Mouse (Mus musculus): ENCODE measurements around the gene Zfp36. TPM values are rescaled to one million over a fixed set of nuclear protein-coding genes. Genes with fewer than 3 reads are reported as not detected.

The Zfp36 gene
- polyA plus RNA-seq, 1 experiment from 2014 or later: 61.5 TPM

GRCm38 (mm10) chr7:28412826-28413225, 32.8 kb upstream of the Zfp36 start:
- no peak overlapping the region for H3K27ac ChIP-seq (ENCODE audit: low read depth, low read length)
- no peak for ATAC-seq
- H3K36me3 ChIP-seq (ENCODE audit: control insufficient read depth, insufficient read depth): peaks cover 65% of the 10 kb centered on the region
- H3K4me3 ChIP-seq (ENCODE audit: low read depth, low read length): no peak overlapping the region
- H3K27me3 ChIP-seq (replicated peaks; ENCODE audit: control insufficient read depth, insufficient read depth, low read length): no peaks in the 10 kb centered on the region
- no peaks in the 10 kb centered on the region for H3K9me3 ChIP-seq (ENCODE audit: control insufficient read depth)
- 0 out of 2 replicates have a peak, but pooled peaks cover 7% of the 10 kb centered on the region for H3K4me1 ChIP-seq (replicated peaks; ENCODE audit: control insufficient read depth, insufficient read depth, low read length)
- TF ChIP-seq CTCF (IDR thresholded peaks at IDR 0.05; ENCODE audit: low read depth): peak; percentile 58
- WGBS: 63% methylated on average over 4 of the region's 4 CpGs
- H3K4me2 ChIP-seq (replicated peaks; ENCODE audit: low read depth): no peak overlapping the region
- no peak overlapping the region for H3K9ac ChIP-seq (ENCODE audit: low read depth, low read length)

DNA sequence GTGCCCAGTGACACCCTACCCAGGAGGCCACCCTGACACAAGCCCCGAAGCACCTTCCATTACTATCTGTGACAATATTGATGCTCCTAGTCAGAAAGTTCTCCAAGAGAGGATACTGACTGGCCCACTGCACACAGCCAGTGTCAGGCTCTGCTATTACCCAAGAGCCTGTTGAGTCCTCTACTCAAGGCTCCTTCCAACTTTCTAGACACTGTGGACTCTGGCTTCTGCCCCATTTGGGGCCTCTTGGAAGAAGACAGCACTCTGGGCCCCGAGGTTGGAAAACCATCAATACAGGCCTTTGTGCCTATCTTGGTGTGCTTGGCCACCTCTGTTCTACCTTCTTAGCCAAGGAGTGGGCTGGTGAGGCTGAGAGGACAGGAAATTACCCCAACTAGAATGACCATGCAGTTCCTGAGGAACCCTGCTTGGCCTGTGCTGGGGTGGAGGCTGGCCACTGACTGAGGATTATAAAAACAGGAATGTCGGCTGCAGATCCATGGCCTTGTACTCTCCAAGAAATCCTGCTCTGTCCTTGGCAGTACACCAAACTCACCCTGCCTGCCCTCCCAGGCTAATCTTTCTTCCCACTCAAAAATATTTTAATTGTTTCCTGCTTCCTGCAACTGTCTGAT, 30.9 kb upstream of the Zfp36 start:
- 40% methylated on average over 3 of the region's 3 CpGs for WGBS
- no peak overlapping the region for H3K4me3 ChIP-seq (ENCODE audit: low read depth, low read length)
- no peak overlapping the region for H3K4me2 ChIP-seq (replicated peaks; ENCODE audit: low read depth)
- no peak overlapping the region for H3K9ac ChIP-seq (ENCODE audit: low read depth, low read length)
- no peak for TF ChIP-seq CTCF (IDR thresholded peaks at IDR 0.05; ENCODE audit: low read depth)
- H3K9me3 ChIP-seq (ENCODE audit: control insufficient read depth): no peaks in the 10 kb centered on the region
- 0 out of 2 replicates have a peak, but pooled peaks cover 7% of the 10 kb centered on the region for H3K4me1 ChIP-seq (replicated peaks; ENCODE audit: control insufficient read depth, insufficient read depth, low read length)
- ATAC-seq: peak; percentile 87
- no peaks in the 10 kb centered on the region for H3K27me3 ChIP-seq (replicated peaks; ENCODE audit: control insufficient read depth, insufficient read depth, low read length)
- H3K36me3 ChIP-seq (ENCODE audit: control insufficient read depth, insufficient read depth): peaks cover 72% of the 10 kb centered on the region
- peak overlapping the region; percentile 82 for H3K27ac ChIP-seq (ENCODE audit: low read depth, low read length)

- no peaks in the 10 kb centered on the region for H3K27me3 ChIP-seq (replicated peaks; ENCODE audit: control insufficient read depth, insufficient read depth, low read length)
- no peaks in the 10 kb centered on the region for H3K4me1 ChIP-seq (replicated peaks; ENCODE audit: control insufficient read depth, insufficient read depth, low read length)
- H3K27ac ChIP-seq (ENCODE audit: low read depth, low read length): no peak overlapping the region
- no peak overlapping the region for H3K9ac ChIP-seq (ENCODE audit: low read depth, low read length)
- no peak for TF ChIP-seq CTCF (IDR thresholded peaks at IDR 0.05; ENCODE audit: low read depth)
- H3K4me2 ChIP-seq (replicated peaks; ENCODE audit: low read depth): no peak overlapping the region
- peaks cover 92% of the 10 kb centered on the region for H3K36me3 ChIP-seq (ENCODE audit: control insufficient read depth, insufficient read depth)
- H3K9me3 ChIP-seq (ENCODE audit: control insufficient read depth): no peaks in the 10 kb centered on the region
- H3K4me3 ChIP-seq (ENCODE audit: low read depth, low read length): no peak overlapping the region
- no peak for ATAC-seq
- 83% methylated on average over 3 of the region's 3 CpGs for WGBS
Measured at GRCm38 (mm10) chr7:28401942-28402341, 21.9 kb upstream of the Zfp36 start.

DNA sequence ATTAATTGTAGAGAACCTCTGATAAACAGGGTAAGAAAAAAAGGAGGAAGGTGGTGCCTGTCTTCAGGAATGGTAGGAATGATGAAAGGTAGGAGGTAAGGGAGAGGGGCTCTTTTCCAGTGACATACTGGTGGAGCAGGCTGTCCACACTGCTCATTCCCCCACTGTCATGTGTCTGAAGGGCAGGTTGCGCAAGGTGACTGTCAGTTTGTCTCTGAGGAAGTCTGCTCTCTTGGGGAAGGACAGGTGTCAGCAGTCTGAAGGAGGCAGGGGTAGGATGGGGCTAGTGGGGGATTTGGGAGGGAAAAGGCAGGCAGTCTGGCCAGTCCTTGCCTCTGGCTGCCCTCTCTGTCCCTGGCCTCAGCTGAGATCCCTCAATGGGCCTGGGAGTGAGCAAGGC, 21.0 kb upstream of the Zfp36 start:
- Histone ChIP-seq H3K4me3 (ENCODE audit: low read depth, low read length) (no peak overlapping the region), H3K27me3 (replicated peaks; ENCODE audit: control insufficient read depth, insufficient read depth, low read length) (no peaks in the 10 kb centered on the region), H3K4me2 (replicated peaks; ENCODE audit: low read depth) (no peak overlapping the region), H3K9ac (ENCODE audit: low read depth, low read length) (no peak overlapping the region), H3K4me1 (replicated peaks; ENCODE audit: control insufficient read depth, insufficient read depth, low read length) (no peaks in the 10 kb centered on the region), H3K36me3 (ENCODE audit: control insufficient read depth, insufficient read depth) (peaks cover 92% of the 10 kb centered on the region), H3K27ac (ENCODE audit: low read depth, low read length) (no peak overlapping the region), H3K9me3 (ENCODE audit: control insufficient read depth) (no peaks in the 10 kb centered on the region)
- WGBS: 86% methylated on average over 1 of the region's 1 CpGs
- no peak for ATAC-seq
- TF ChIP-seq CTCF (IDR thresholded peaks at IDR 0.05; ENCODE audit: low read depth): no peak

DNA sequence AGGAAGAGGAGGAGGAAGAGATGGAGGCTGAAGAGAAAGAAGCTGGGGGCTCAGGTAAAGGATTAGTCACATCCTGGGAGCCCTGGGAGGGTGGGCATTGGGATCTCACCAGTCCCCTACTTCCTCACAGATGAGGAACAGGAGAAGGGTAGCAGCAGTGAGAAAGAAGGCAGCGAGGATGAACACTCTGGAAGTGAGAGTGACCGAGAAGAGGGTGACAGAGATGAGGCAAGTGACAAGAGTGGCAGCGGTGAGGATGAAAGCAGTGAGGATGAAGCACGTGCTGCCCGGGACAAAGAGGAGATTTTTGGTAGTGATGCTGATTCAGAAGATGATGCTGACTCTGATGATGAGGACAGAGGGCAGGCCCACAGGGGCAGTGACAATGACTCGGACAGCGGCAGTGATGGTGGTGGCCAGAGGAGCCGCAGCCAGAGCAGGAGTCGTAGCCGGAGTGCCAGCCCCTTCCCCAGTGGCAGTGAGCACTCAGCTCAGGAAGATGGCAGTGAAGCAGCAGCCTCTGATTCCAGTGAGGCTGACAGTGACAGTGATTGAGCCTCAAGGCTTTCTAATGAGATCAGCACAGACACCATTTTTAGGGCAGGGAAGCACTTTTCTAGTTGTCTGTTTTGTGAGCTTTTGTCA, 18.8 kb upstream of the Zfp36 start:
- Histone ChIP-seq H3K4me1 (replicated peaks; ENCODE audit: control insufficient read depth, insufficient read depth, low read length) (no peaks in the 10 kb centered on the region), H3K27me3 (replicated peaks; ENCODE audit: control insufficient read depth, insufficient read depth, low read length) (no peaks in the 10 kb centered on the region), H3K27ac (ENCODE audit: low read depth, low read length) (no peak overlapping the region; the same call in 1 of the 2 replicates), H3K4me3 (ENCODE audit: low read depth, low read length) (no peak overlapping the region), H3K9me3 (ENCODE audit: control insufficient read depth) (no peaks in the 10 kb centered on the region), H3K9ac (ENCODE audit: low read depth, low read length) (no peak overlapping the region), H3K4me2 (replicated peaks; ENCODE audit: low read depth) (no peak overlapping the region), H3K36me3 (ENCODE audit: control insufficient read depth, insufficient read depth) (peaks cover 83% of the 10 kb centered on the region)
- ATAC-seq: no peak
- WGBS: 88% methylated on average over 10 of the region's 10 CpGs
- no peak for TF ChIP-seq CTCF (IDR thresholded peaks at IDR 0.05; ENCODE audit: low read depth)

DNA sequence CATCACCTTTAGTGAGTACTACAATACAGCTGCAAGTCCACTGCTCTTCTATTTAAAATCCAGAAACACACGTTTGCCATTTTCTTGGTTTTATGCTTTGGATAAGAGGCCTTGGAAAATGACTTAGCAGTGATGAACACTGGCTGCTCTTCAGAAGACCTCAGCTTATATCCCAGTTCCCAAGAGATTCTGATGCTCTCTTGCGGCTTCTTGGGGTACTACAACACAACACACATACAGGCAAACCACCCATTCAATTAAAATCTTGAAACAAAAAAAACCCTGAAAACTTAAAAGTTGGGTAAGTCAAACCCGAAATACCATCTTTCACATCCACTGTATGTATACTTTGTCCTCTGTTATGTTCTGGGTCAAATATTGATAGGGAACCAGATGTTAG, 17.9 kb upstream of the Zfp36 start:
- TF ChIP-seq CTCF (IDR thresholded peaks at IDR 0.05; ENCODE audit: low read depth): peak; percentile 69
- H3K27me3 ChIP-seq (replicated peaks; ENCODE audit: control insufficient read depth, insufficient read depth, low read length): no peaks in the 10 kb centered on the region
- H3K9ac ChIP-seq (ENCODE audit: low read depth, low read length): no peak overlapping the region
- H3K36me3 ChIP-seq (ENCODE audit: control insufficient read depth, insufficient read depth): peaks cover 75% of the 10 kb centered on the region
- 66% methylated on average over 3 of the region's 3 CpGs for WGBS
- H3K4me2 ChIP-seq (replicated peaks; ENCODE audit: low read depth): no peak overlapping the region
- H3K27ac ChIP-seq (ENCODE audit: low read depth, low read length): no peak overlapping the region
- no peak overlapping the region for H3K4me3 ChIP-seq (ENCODE audit: low read depth, low read length)
- H3K9me3 ChIP-seq (ENCODE audit: control insufficient read depth): no peaks in the 10 kb centered on the region
- no peak for ATAC-seq
- H3K4me1 ChIP-seq (replicated peaks; ENCODE audit: control insufficient read depth, insufficient read depth, low read length): no peaks in the 10 kb centered on the region

All from intestine, postnatal 0 days (tissue).